Mouse (Mus musculus) heart, embryonic 15.5 days (tissue): ENCODE measurements around the gene Vmn1r132. TPM values are rescaled to one million over a fixed set of nuclear protein-coding genes. Genes with fewer than 3 reads are reported as not detected.
"Not testable (repeated sequence)": the region's sequence is repeated elsewhere in the genome, so short reads cannot be mapped to it uniquely, and the experiment has no call there.

Source experiments
- ATAC-seq: fragments of 200-750 bp; cut with Nextera tagmentation; replicated peaks from 2 replicates; pipeline ENCODE4 v1.8.0; 2017; ENCODE audit warnings: low read depth, moderate TSS enrichment; ENCODE audit not compliant: insufficient number of reproducible peaks, insufficient read depth, low FRiP score
- H3K27ac ChIP-seq: fragments of 300-500 bp; sonication (generic); 2 replicates; pipeline ENCODE4 v1.5.1; 2015; ENCODE audit warnings: mild to moderate bottlenecking, inconsistent platforms
- H3K27me3 ChIP-seq: fragments of 300-500 bp; sonication (generic); 2 replicates; pipeline ENCODE4 v1.6.1; 2015; ENCODE audit warnings: inconsistent platforms
- H3K36me3 ChIP-seq: fragments of 300-500 bp; sonication (generic); 2 replicates; pipeline ENCODE4 v1.6.1; 2015; ENCODE audit warnings: mild to moderate bottlenecking, inconsistent platforms
- H3K4me1 ChIP-seq: fragments of 300-500 bp; sonication (generic); replicated peaks from 2 replicates; pipeline ENCODE4 v1.6.1; 2015; ENCODE audit warnings: inconsistent platforms
- H3K4me2 ChIP-seq: fragments of 300-500 bp; sonication (generic); 2 replicates; pipeline ENCODE4 v1.6.1; 2015; ENCODE audit warnings: inconsistent platforms, mild to moderate bottlenecking, moderate library complexity
- H3K4me3 ChIP-seq: fragments of 300-500 bp; sonication (generic); 2 replicates; pipeline ENCODE4 v1.5.1; 2015; ENCODE audit warnings: mild to moderate bottlenecking, inconsistent platforms
- H3K9ac ChIP-seq: fragments of 300-500 bp; sonication (generic); 2 replicates; pipeline ENCODE4 v1.6.1; 2015; ENCODE audit warnings: mild to moderate bottlenecking, inconsistent platforms
- H3K9me3 ChIP-seq: fragments of 300-500 bp; sonication (generic); replicated peaks from 2 replicates; pipeline ENCODE4 v1.6.1; 2016; ENCODE audit warnings: inconsistent platforms
- WGBS: fragments of 180-500 bp; shearing (Covaris S2); methylation state at CpG from one replicate; pipeline ENCODE4 v1.1.7; 2015; ENCODE audit warnings: mixed read lengths; 5-methylcytosine and 5-hydroxymethylcytosine counted together
- polyA plus RNA-seq: library from polyadenylated mRNA; unstranded; fragments of >200 nt; fragmentation: Nextera tagmentation; extraction: Ambion mirVana; gene quantifications from 2 replicates; pipeline ENCODE4 v1.2.1, GENCODE M21; 2015

Vmn1r132 gene
- polyA plus RNA-seq: not detected in 2 replicates

DNA sequence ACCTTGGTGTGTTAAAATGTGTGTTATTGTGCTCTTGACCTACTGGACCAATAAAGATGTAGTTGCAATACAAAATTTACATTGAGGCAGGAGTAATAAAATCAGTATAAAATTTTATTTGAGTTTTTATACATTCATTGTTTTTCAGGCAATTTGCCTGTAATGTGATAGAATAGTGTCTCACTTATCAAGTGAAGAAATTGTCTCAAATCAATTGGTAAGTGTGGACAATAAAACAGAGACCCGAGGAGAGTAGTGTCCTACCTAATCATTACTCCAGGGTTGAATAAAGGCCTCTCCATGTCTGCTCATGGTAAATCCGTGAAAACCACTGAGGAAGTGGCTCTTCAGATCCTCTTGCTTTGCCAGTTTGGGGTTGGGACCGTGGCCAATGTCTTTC lies at the start of gene Vmn1r132:
TSS of gene Vmn1r132 (plus strand) at position 301 of the 400 bp plus-strand sequence.
- not testable (repeated sequence) for ATAC-seq, H3K4me2 ChIP-seq, H3K4me3 ChIP-seq, H3K27me3 ChIP-seq, H3K27ac ChIP-seq, H3K9ac ChIP-seq, H3K9me3 ChIP-seq, H3K36me3 ChIP-seq, H3K4me1 ChIP-seq
- no CpG with 5 or more reads among the region's 3 CpGs for WGBS

Other genes starting within 250 kb of the Vmn1r132 start
- not detected in 2 replicates for gene Gm6882, start 181.3 kb upstream of the Vmn1r132 start, polyA plus RNA-seq
- not detected in 2 replicates for gene Vmn1r130, start 102.3 kb upstream of the Vmn1r132 start, polyA plus RNA-seq
- not detected in 2 replicates for gene Vmn1r131, start 68.0 kb upstream of the Vmn1r132 start, polyA plus RNA-seq
- not detected in 2 replicates for gene Gm4175, start 147.4 kb downstream of the Vmn1r132 start, polyA plus RNA-seq
- not detected in 2 replicates for gene Gm4177, start 182.6 kb downstream of the Vmn1r132 start, polyA plus RNA-seq
- gene Vmn1r135, start 218.3 kb downstream of the Vmn1r132 start, polyA plus RNA-seq: not detected in 2 replicates
- gene Gm5725, start 230.2 kb downstream of the Vmn1r132 start, polyA plus RNA-seq: not detected in 2 replicates